Mouse (Mus musculus) common myeloid progenitor, adult 5-6 weeks (primary cell): ENCODE data around the gene Gm11983. TPM values are rescaled to one million over a fixed set of nuclear protein-coding genes. Genes with fewer than 3 reads are reported as not detected.

Experiments
- ATAC-seq: replicated peaks from 2 replicates; pipeline ENCODE4 v1.8.0; 2016; ENCODE audit warnings: low read depth, mild to moderate bottlenecking, moderate TSS enrichment, inconsistent platforms; ENCODE audit not compliant: poor library complexity, severe bottlenecking
- total RNA-seq: library from RNA; stranded (forward); fragments of 200-1000, 187-1606 nt; gene quantifications from 2 replicates; pipeline ENCODE4 v1.2.3, GENCODE M21; 2017

Gm11983 gene
- total RNA-seq, 1 experiment from 2014 or later, result not detected

GRCm38 (mm10) chr11:6790690-6791089 lies 46.8 kb downstream of the Gm11983 start:
- ATAC-seq, result no peak

Other genes starting within 250 kb of the Gm11983 start
- gene Nacad, start 231.6 kb downstream of the Gm11983 start, total RNA-seq, result not detected in 2 replicates
- gene Tbrg4, start 211.6 kb downstream of the Gm11983 start, total RNA-seq, result 33.6 and 73.2 TPM in 2 replicates
- gene Wap, start 199.0 kb downstream of the Gm11983 start, total RNA-seq, result not detected in 2 replicates
- not detected in 2 replicates for gene Ramp3, start 179.1 kb downstream of the Gm11983 start, total RNA-seq
- not detected in 2 replicates for gene Adcy1, start 225.8 kb upstream of the Gm11983 start, total RNA-seq